Mouse (Mus musculus) olfactory bulb, adult 2 months (tissue): Measurements from ENCODE around the gene Tenm2.

Experiments used
- CTCF ChIP-seq: fragments of 200-500 bp; IDR thresholded peaks from 2 replicates; pipeline ENCODE4 v1.5.1; 2012; ENCODE audit warnings: low read depth, mild to moderate bottlenecking, low read length, moderate library complexity; ENCODE audit not compliant: insufficient read depth
- POLR2A ChIP-seq: fragments of 200-500 bp; IDR thresholded peaks from 2 replicates; pipeline ENCODE4 v1.6.1; 2012; ENCODE audit warnings: mild to moderate bottlenecking, low read depth, low read length, moderate library complexity; ENCODE audit not compliant: insufficient read depth

- TF ChIP-seq CTCF = no peak
- TF ChIP-seq POLR2A = no peak
Observed at GRCm38 (mm10) chr11:36677321-36678056, 558.3 kb downstream of the Tenm2 start.
